Mouse (Mus musculus) limb, embryonic 14.5 days (tissue): ENCODE measurements around the gene Ssc5d. TPM values are rescaled to one million over a fixed set of nuclear protein-coding genes. Genes with fewer than 3 reads are reported as not detected.

Experiments
- ATAC-seq: fragments of 200-750 bp; cut with Nextera tagmentation; 2 replicates; pipeline ENCODE4 v1.8.0; 2017; ENCODE audit warnings: low read depth, moderate number of reproducible peaks, moderate TSS enrichment; ENCODE audit not compliant: low FRiP score
- DNase-seq: peaks from one replicate; pipeline ENCODE4 v3.0.0-alpha.2; 2015; ENCODE audit warnings: low spot score
- H3K27ac ChIP-seq: fragments of 300-500 bp; sonication (generic); replicated peaks from 2 replicates; pipeline ENCODE4 v1.5.1; 2014; ENCODE audit warnings: low read depth, mild to moderate bottlenecking, low read length, moderate library complexity, mixed read lengths
- H3K27me3 ChIP-seq: fragments of 300-500 bp; sonication (generic); 2 replicates; pipeline ENCODE4 v1.6.1; 2014; ENCODE audit warnings: low read length, mixed read lengths; ENCODE audit not compliant: control insufficient read depth, insufficient read depth
- H3K36me3 ChIP-seq: fragments of 300-500 bp; sonication (generic); 2 replicates; pipeline ENCODE4 v1.6.1; 2014; ENCODE audit warnings: mild to moderate bottlenecking, low read length, moderate library complexity, mixed read lengths; ENCODE audit not compliant: control insufficient read depth, insufficient read depth
- H3K4me1 ChIP-seq: fragments of 300-500 bp; sonication (generic); 2 replicates; pipeline ENCODE4 v1.6.1; 2014; ENCODE audit warnings: antibody characterized with exemption, low read length, mixed read lengths; ENCODE audit not compliant: control insufficient read depth, insufficient read depth
- H3K4me2 ChIP-seq: fragments of 300-500 bp; sonication (generic); replicated peaks from 2 replicates; pipeline ENCODE4 v1.6.1; 2014; ENCODE audit warnings: low read depth, mild to moderate bottlenecking, low read length, moderate library complexity; ENCODE audit not compliant: severe bottlenecking
- H3K4me3 ChIP-seq: fragments of 300-500 bp; sonication (generic); replicated peaks from 2 replicates; pipeline ENCODE4 v1.5.1; 2014; ENCODE audit warnings: low read length
- H3K9ac ChIP-seq: fragments of 300-500 bp; sonication (generic); 2 replicates; pipeline ENCODE4 v1.6.1; 2014; ENCODE audit warnings: mild to moderate bottlenecking, low read depth, low read length, moderate library complexity; ENCODE audit not compliant: severe bottlenecking
- H3K9me3 ChIP-seq: fragments of 300-500 bp; sonication (generic); 2 replicates; pipeline ENCODE4 v1.6.1; 2016; ENCODE audit warnings: low read length; ENCODE audit not compliant: control insufficient read depth
- POLR2A ChIP-seq: fragments of 200-500 bp; IDR thresholded peaks from 2 replicates; pipeline ENCODE4 v1.8.0; 2012; ENCODE audit warnings: inconsistent platforms, mild to moderate bottlenecking, moderate library complexity, borderline replicate concordance; ENCODE audit not compliant: insufficient read depth, insufficient read length; ENCODE audit errors: extremely low read depth
- WGBS: fragments of 180-500 bp; shearing (Covaris S2); extraction: QIAGEN DNeasy Blood & Tissue Kit; methylation state at CpG from one replicate; pipeline ENCODE4 v1.1.7; 2014; 5-methylcytosine and 5-hydroxymethylcytosine counted together
- polyA plus RNA-seq, 2 experiments: library from polyadenylated mRNA; depleted of rRNA in 1 of 2; stranded (reverse) in 1 of 2; unstranded in 1 of 2; fragments of >200 nt; fragmentation: Nextera tagmentation in 1 of 2; extraction: Ambion mirVana in 1 of 2; gene quantifications; 2 replicates each; pipeline versions ENCODE4 v1.2.1 to v1.2.3; 2012 to 2014

The Ssc5d gene
- polyA plus RNA-seq, 2 experiments: 13.6 to 38.1 TPM

DNA sequence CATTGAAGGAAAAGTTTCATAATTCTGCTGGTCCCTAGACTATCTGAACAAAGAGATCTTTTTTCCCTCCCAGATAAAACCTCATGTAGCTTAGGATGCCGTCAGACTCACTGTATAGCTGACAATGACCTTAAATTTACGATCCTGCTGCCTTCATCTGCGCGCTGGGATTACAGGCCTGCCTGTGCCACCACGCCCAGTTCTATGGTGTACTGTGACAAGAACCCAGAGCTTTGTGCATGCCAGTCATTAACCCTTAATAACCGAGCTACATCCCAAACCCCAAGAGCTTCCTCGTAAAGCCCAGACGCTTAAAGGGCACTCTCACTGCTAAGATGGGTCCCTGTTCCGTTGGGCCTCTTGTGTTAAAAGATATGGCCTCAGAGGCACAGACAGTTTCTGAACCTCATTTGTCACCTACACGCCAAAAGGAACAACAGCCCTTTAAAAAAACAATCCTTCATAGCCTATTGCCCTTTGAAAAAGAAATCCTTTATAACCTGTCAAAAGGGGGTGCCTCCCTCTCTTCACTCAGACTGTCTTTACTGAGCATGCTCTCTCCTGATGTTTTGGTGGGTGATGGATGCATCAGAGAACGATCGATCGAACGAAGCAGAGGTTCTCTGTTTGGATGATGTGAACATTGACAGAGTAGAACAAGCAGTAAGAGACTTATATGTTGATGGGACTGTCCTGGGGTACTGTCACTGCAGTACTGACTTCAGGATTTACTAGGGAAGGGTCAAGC is 9.7 kb upstream of the Ssc5d start:
- 12% methylated on average over 14 of the region's 14 CpGs for WGBS
- peaks cover 9% of the 10 kb centered on the region for H3K4me1 ChIP-seq
- peak overlapping the region; percentile 83 for H3K4me2 ChIP-seq
- no peaks in the 10 kb centered on the region for H3K9me3 ChIP-seq
- peak overlapping the region; percentile 98 for H3K27ac ChIP-seq
- H3K27me3 ChIP-seq: no peaks in the 10 kb centered on the region
- H3K9ac ChIP-seq: peak overlapping the region; percentile 88
- H3K4me3 ChIP-seq: peak overlapping the region; percentile 63
- peak; percentile 60 for DNase-seq
- no peak for TF ChIP-seq POLR2A
- peak; percentile 28; the same call in 1 of the 2 replicates for ATAC-seq
- peaks cover 31% of the 10 kb centered on the region for H3K36me3 ChIP-seq

DNA sequence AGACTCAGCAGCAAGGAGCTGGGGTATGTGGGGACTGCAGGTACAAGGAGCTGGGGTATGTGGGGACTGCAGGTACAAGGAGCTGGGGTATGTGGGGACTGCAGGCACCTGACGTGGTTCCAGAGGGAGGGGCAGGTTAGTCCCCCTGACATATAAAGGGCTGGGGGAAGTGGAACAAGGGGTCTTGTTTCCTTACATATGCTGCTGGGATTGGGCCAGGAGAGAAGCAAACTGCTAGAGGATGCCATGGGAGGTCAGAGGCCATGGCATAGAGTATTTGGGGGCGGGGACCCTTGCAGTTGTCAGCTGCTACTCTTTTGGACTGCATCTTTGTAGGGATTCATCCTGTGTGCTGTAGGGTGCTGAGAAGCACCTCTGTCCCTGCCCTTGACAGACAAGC is 8.1 kb upstream of the Ssc5d start:
- DNase-seq (no peak), ATAC-seq (no peak)
- WGBS: 89% methylated on average over 2 of the region's 2 CpGs
- H3K4me2 ChIP-seq: no peak overlapping the region
- no peak overlapping the region for H3K4me3 ChIP-seq
- no peak overlapping the region for H3K27ac ChIP-seq
- H3K9me3 ChIP-seq: no peaks in the 10 kb centered on the region
- no peak for TF ChIP-seq POLR2A
- peaks cover 12% of the 10 kb centered on the region for H3K4me1 ChIP-seq
- peaks cover 38% of the 10 kb centered on the region for H3K36me3 ChIP-seq
- no peak overlapping the region for H3K9ac ChIP-seq
- no peaks in the 10 kb centered on the region for H3K27me3 ChIP-seq

DNA sequence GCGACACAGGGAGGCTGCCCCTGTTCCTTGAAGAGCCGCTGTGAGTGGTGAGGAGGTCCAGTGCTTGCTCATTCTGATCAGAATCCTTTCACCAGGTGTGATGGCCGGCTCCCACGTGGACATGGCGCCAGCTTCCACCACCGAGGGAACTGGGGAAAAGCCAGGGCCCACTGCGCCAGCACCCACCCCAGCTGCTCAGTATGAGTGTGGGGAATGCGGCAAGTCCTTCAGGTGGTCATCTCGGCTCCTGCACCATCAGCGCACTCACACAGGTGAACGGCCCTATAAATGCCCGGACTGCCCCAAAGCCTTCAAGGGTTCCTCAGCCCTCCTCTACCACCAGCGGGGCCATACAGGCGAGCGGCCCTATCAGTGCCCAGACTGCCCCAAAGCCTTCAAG is 6.9 kb upstream of the Ssc5d start:
- H3K9ac ChIP-seq: no peak overlapping the region
- no peak for DNase-seq
- H3K9me3 ChIP-seq: no peaks in the 10 kb centered on the region
- H3K4me3 ChIP-seq: no peak overlapping the region
- ATAC-seq: no peak
- TF ChIP-seq POLR2A: no peak
- H3K36me3 ChIP-seq: peaks cover 38% of the 10 kb centered on the region
- WGBS: 86% methylated on average over 14 of the region's 15 CpGs
- H3K27ac ChIP-seq: no peak overlapping the region
- no peaks in the 10 kb centered on the region for H3K27me3 ChIP-seq
- no peak overlapping the region for H3K4me2 ChIP-seq
- H3K4me1 ChIP-seq: peaks cover 24% of the 10 kb centered on the region

DNA sequence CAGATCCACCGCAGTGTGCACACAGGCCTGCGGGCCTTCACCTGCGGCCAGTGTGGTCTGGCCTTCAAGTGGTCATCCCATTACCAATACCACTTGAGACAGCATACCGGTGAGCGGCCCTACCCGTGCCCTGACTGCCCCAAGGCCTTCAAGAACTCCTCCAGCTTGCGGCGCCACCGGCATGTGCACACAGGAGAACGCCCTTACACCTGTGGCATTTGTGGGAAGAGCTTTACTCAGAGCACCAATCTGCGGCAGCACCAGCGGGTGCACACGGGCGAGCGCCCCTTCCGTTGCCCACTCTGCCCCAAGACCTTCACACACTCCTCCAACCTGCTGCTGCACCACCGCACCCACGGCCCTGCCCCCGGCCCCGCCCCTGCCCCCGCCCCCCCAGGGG is 6.5 kb upstream of the Ssc5d start:
- no peaks in the 10 kb centered on the region for H3K27me3 ChIP-seq
- TF ChIP-seq POLR2A: no peak
- no peaks in the 10 kb centered on the region for H3K9me3 ChIP-seq
- peaks cover 29% of the 10 kb centered on the region for H3K4me1 ChIP-seq
- no peak overlapping the region for H3K27ac ChIP-seq
- no peak overlapping the region for H3K4me3 ChIP-seq
- H3K9ac ChIP-seq: no peak overlapping the region
- WGBS: 85% methylated on average over 13 of the region's 21 CpGs
- ATAC-seq (no peak), DNase-seq (no peak)
- no peak overlapping the region for H3K4me2 ChIP-seq
- H3K36me3 ChIP-seq: peaks cover 38% of the 10 kb centered on the region

DNA sequence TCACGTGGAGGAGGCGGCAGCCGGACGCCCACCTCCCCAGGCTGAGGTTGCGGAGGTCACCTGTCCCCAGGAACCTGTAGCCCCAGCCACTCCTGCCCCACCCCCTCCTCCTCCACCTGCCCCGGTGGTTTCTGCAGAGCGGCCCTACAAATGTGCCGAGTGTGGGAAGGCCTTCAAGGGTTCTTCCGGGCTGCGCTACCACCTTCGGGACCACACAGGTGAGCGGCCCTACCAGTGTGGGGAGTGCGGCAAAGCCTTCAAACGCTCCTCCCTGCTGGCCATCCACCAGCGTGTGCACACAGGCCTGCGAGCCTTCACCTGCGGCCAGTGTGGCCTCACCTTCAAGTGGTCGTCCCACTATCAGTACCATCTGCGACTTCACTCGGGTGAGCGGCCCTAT is 5.6 kb upstream of the Ssc5d start:
- 83% methylated on average over 21 of the region's 21 CpGs for WGBS
- no peak overlapping the region for H3K9ac ChIP-seq
- H3K27me3 ChIP-seq: no peaks in the 10 kb centered on the region
- DNase-seq (no peak), ATAC-seq (no peak)
- no peak overlapping the region for H3K27ac ChIP-seq
- H3K9me3 ChIP-seq: no peaks in the 10 kb centered on the region
- no peak overlapping the region for H3K4me3 ChIP-seq
- H3K36me3 ChIP-seq: peaks cover 38% of the 10 kb centered on the region
- TF ChIP-seq POLR2A: no peak
- H3K4me1 ChIP-seq: peaks cover 36% of the 10 kb centered on the region
- no peak overlapping the region for H3K4me2 ChIP-seq
